Mouse (Mus musculus): ENCODE results near the gene Pclaf.

Gene Pclaf

GRCm38 (mm10) chr9:65890143-65890628, at the start of gene Pclaf:
Gene Pclaf (plus strand): TSS chr9:65890237.
- DNase-seq (ENCODE audit: low read depth) = peak; percentile 54

DNA sequence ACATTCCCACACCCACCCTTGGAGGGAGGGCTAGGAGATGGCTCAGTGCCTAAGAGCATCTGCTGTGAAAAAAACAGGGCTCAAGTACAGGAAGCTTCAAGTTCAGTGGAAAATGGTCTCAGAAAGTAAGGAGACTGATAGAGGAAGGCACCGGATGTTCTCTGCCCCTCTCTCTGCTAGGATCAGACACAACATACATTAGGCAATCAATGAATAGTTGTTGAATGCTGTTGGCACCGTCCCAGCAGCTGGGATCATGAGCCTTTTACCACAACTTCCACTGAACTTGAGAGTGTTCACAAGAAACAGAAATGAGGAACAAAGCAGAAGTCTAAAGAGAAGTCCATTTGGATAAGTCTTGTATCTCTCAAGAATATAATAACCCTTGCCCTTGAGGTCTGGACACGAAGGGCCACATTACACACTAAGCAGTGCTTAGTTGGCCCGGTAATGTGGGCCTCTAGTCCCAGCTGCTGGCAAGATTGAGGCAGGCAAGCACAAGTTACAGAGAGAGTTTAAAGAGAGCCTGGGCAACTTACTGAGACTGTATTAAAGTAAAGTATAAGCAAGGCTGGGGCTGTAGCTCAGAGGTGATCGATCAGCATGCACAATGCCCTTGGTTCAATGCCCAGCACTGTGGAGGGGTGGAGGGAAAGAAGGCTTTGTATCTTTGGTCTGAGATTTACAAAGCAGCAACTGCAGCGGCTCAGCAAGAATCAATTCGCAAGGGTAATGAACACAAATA, 45.4 kb upstream of the Pclaf start:
- peak; percentile 45 for DNase-seq (ENCODE audit: low read depth)

GRCm38 (mm10) chr9:65848154-65848553, 41.9 kb upstream of the Pclaf start:
- peak; percentile 62 for DNase-seq (ENCODE audit: low read depth)

GRCm38 (mm10) chr9:65850203-65850602, 39.8 kb upstream of the Pclaf start:
- DNase-seq (ENCODE audit: low read depth) = no peak

GRCm38 (mm10) chr9:65859656-65860055, 30.4 kb upstream of the Pclaf start:
- no peak for DNase-seq (ENCODE audit: low read depth)

GRCm38 (mm10) chr9:65884564-65885315, 5.3 kb upstream of the Pclaf start:
- DNase-seq (ENCODE audit: low read depth) = peak; percentile 81

- no peak for DNase-seq (ENCODE audit: low read depth)
Measured at GRCm38 (mm10) chr9:65891126-65891525, 1.1 kb downstream of the Pclaf start.

DNA sequence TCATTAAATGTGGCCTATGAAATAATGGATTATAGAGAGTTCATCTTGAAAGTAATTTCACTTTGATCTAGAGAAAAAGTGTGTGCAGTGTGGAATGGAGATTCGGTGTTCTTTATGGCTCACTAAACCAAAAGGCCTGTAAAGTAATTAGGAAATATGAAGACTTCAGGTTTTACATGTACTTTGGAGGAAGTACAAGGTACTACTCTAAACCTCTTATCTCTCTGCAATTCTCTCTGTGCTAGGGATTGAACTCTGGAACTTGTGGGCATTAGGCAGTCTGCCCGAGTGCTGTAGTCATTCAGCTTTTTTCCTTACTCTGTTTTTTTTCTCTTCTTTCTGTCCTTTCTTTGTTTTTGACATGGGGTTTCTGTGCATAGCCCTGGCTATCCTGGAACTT, 6.9 kb downstream of the Pclaf start:
- DNase-seq (ENCODE audit: low read depth) = no peak

DNA sequence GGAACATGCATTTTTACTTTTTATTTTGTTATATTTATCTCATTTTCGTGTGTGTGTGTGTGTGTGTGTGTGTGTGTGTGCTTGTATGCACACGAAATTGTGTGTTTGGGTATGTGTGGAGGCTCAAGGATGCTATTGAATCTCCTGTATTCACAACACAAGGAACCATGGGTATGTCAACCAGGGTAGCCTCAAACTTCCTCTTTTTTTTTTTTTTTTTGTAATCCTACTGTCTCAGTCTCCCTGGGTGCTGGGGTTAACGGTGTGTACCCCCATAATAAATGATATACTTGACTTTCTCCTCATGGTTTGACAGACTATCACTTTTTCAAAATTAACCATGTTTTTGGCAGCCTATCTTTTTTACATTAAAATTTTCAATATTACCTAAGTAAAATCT, 12.8 kb downstream of the Pclaf start:
- no peak for DNase-seq (ENCODE audit: low read depth)

- DNase-seq (ENCODE audit: low read depth) = no peak
Measured at GRCm38 (mm10) chr9:65903419-65903818, 13.4 kb downstream of the Pclaf start.

DNA sequence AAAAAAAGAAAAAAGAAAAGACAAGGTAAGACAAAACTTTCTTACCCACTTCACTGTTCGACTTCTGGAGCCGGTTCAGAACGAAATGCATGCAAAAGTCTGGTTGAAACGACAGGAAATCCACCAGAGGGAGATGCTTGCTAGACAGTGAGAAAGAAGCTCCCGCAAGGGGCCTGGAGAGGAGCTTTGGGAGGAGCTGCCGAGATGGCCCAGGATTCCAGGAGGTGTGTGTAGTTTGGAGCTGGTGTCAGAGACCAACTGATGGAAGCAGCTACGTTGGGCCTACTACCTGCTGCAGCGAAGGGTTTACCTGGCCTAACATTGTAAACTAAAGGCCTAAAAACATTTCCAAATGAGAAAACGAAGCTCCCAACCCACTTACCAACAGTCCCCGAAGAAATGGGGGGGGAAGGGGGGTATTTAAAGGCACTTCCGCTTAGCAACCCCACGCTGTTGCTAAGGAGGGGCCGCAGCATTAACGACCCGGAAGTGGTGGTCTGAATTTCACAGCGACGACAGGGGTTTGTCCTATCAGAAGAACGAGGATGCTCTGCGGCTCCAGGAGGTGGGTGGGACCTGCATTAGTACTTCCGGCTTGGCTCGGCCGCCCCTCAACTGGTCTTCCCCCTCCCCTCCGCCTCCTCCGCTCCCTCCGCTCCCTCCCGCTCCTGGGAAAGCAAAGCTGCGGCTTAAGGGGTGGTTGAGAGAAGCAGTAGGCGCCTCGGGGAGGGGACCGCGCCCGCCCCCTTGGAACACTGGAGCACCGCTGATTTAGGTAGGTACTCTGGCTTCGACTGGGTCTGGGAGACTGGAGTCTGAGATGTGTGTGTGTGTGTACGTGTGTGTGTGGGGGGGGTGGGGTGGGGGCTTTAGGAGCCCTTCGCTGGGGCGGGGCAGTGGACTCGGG, 18.6 kb downstream of the Pclaf start, which contains the start of the genes Trip4 and Csnk1g1:
Gene Trip4 (minus strand): TSS at position 401 of the 907 bp plus-strand sequence.
Gene Csnk1g1 (plus strand): TSS at position 531 of the 907 bp plus-strand sequence.
- peak; percentile 95 for DNase-seq (ENCODE audit: low read depth)

- DNase-seq (ENCODE audit: low read depth) = peak; percentile 25
Measured at GRCm38 (mm10) chr9:65909301-65909801, 19.3 kb downstream of the Pclaf start.

GRCm38 (mm10) chr9:65909837-65910236, 19.8 kb downstream of the Pclaf start:
- DNase-seq (ENCODE audit: low read depth) = no peak

- no peak for DNase-seq (ENCODE audit: low read depth)
Measured at GRCm38 (mm10) chr9:65913976-65914375, 23.9 kb downstream of the Pclaf start.

- DNase-seq (ENCODE audit: low read depth) = no peak
Measured at GRCm38 (mm10) chr9:65917015-65917414, 27.0 kb downstream of the Pclaf start.

- DNase-seq (ENCODE audit: low read depth) = no peak
Measured at GRCm38 (mm10) chr9:65928456-65928855, 38.4 kb downstream of the Pclaf start.

DNA sequence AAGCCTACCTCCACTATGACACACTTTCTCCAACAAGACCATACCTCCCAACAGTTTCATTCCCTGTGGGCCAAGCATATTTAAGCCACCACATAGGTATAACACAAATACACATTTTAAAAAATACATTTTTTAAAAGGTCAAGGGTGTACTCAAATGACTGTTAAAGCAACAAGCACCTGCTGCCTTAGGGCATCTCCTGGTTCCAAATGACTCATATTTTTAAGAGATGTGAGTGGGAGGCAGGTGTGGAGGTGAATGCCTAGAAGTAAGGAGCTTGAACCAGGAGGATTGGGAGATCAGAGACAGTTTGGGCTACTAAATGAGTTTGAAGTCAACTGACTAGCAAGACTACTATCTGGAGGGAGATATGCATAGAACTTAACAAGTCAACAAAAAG, 39.8 kb downstream of the Pclaf start:
- no peak for DNase-seq (ENCODE audit: low read depth)

GRCm38 (mm10) chr9:65937566-65937965, 47.5 kb downstream of the Pclaf start:
- no peak for DNase-seq (ENCODE audit: low read depth)

DNA sequence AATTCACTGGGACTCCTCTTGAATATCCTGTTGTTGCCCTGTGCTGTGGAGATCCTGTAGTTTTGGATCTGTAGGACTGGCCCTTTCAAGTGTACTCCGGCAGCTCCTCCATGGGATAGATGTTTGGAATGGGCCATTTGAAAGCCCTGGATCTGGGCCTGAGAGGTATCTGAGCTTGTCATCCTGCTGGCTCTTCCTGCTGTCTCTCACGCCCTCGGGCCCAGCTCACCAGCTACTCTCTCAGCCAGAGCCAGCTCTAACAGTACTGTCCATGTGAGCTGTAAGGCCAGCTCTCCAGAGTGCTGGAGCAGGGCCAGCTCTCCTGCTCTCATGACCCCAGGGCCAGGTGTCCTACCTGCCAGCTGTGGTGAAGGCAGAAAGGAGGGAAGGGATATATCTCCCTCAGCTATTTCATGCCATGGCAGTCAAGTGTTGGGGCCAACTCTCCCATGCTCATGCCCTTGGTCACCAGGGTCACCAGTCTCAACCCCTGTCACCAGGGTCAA, 61.1 kb downstream of the Pclaf start:
- no peak for DNase-seq (ENCODE audit: low read depth)
